Mouse (Mus musculus): ENCODE data around the gene Lypla2. TPM values are rescaled to one million over a fixed set of nuclear protein-coding genes. Genes with fewer than 3 reads are reported as not detected.

Lypla2 gene
- total and polyA plus RNA-seq, 3 experiments, result 54.9 to 91.8 (median 57.2) TPM

GRCm38 (mm10) chr4:135926195-135926808 lies 46.1 kb downstream of the Lypla2 start:
- no peak overlapping the region for H3K9ac ChIP-seq (ENCODE audit: insufficient read depth, low read depth)
- H3K27ac ChIP-seq (ENCODE audit: insufficient read depth, low read depth), result no peak overlapping the region
- no peak for DNase-seq (ENCODE audit: extremely low read depth)
- H3K27me3 ChIP-seq (replicated peaks), result no peaks in the 10 kb centered on the region
- peaks cover 0 to 9% of the 10 kb centered on the region in 2 experiments; a peak in 1 of 4 replicates for H3K4me1 ChIP-seq (ENCODE audit: control insufficient read depth in 1 of 2, insufficient read depth in 2 of 2)
- H3K9me3 ChIP-seq (replicated peaks; ENCODE audit: low read length), result no peaks in the 10 kb centered on the region
- dilution Hi-C loops (cut with MboI; ENCODE audit: extremely low pct_ligation_motif_present, extremely low pct_unique_long_range_greater_than_20kb, low sequenced_read_pairs) (no loop called here), in situ Hi-C loops (cut with MboI; ENCODE audit: low pct_ligation_motif_present, low pct_unique_long_range_greater_than_20kb, low sequenced_read_pairs) (no loop called here)
- peaks cover 48 to 81% of the 10 kb centered on the region in 2 experiments for H3K36me3 ChIP-seq (replicated peaks in 1 of 2; ENCODE audit: control insufficient read depth in 1 of 2, insufficient read depth in 1 of 2, low read length in 1 of 2)
- TF ChIP-seq BHLHE40 (IDR thresholded peaks at IDR 0.05; ENCODE audit: low read depth, low read length), result no peak
- no peak for TF ChIP-seq CHD2 (IDR thresholded peaks at IDR 0.05; ENCODE audit: low read length)
- TF ChIP-seq MAX (IDR thresholded peaks at IDR 0.05; ENCODE audit: low read length), result no peak
- TF ChIP-seq ZC3H11A (IDR thresholded peaks at IDR 0.05; ENCODE audit: low read depth, low read length), result no peak
- TF ChIP-seq MAZ (IDR thresholded peaks at IDR 0.05; ENCODE audit: low read depth, low read length), result no peak
- TF ChIP-seq POLR2AphosphoS2 (IDR thresholded peaks at IDR 0.05; ENCODE audit: low read depth, low read length), result no peak
- TF ChIP-seq USF1 (IDR thresholded peaks at IDR 0.05; ENCODE audit: low read depth, low read length), result no peak
- TF ChIP-seq MYC (IDR thresholded peaks at IDR 0.05; ENCODE audit: low read depth, low read length), result no peak
- TF ChIP-seq IRF4 (IDR thresholded peaks at IDR 0.05; ENCODE audit: low read depth, low read length), result no peak
- no peak for TF ChIP-seq PAX5 (IDR thresholded peaks at IDR 0.05; ENCODE audit: low read length)
- TF ChIP-seq MAFK (IDR thresholded peaks at IDR 0.05; ENCODE audit: insufficient replicate concordance, low read length), result no peak
- no peak for TF ChIP-seq NELFE (IDR thresholded peaks at IDR 0.05; ENCODE audit: low read depth, low read length)
- no peak for TF ChIP-seq JUND (conservative IDR thresholded peaks at IDR 0.05; ENCODE audit: low read depth, low read length)
- no peak for TF ChIP-seq CTCF (conservative IDR thresholded peaks at IDR 0.05 in 1 of 2, IDR thresholded peaks at IDR 0.05 in 1 of 2; ENCODE audit: low read depth in 2 of 2, low read length in 2 of 2)
- TF ChIP-seq GABPA (IDR thresholded peaks at IDR 0.05; ENCODE audit: insufficient replicate concordance, low read depth, low read length), result no peak
- TF ChIP-seq MXI1 (IDR thresholded peaks at IDR 0.05; ENCODE audit: low read depth, low read length), result no peak
- no peak for TF ChIP-seq SMC3 (IDR thresholded peaks at IDR 0.05; ENCODE audit: low read depth, low read length)
- TF ChIP-seq MEF2A (IDR thresholded peaks at IDR 0.05; ENCODE audit: borderline replicate concordance, low read depth, low read length), result no peak
- no peak overlapping the region for H3K4me2 ChIP-seq (ENCODE audit: insufficient read depth, low read depth, poor library complexity, severe bottlenecking)
- no peak overlapping the region for H3K4me3 ChIP-seq (replicated peaks in 1 of 3; ENCODE audit: low read depth in 2 of 3, low read length in 2 of 3, poor library complexity in 1 of 3)
- no peaks in the 10 kb centered on the region for H3K79me2 ChIP-seq (replicated peaks; ENCODE audit: control insufficient read depth, extremely low read depth, insufficient read depth, poor library complexity, severe bottlenecking)

GRCm38 (mm10) chr4:135925341-135925740 lies 47.1 kb downstream of the Lypla2 start:
- in situ Hi-C loops (cut with MboI; ENCODE audit: low pct_ligation_motif_present, low pct_unique_long_range_greater_than_20kb, low sequenced_read_pairs), result no loop called here
- H3K36me3 ChIP-seq (replicated peaks in 1 of 2; ENCODE audit: control insufficient read depth in 1 of 2, insufficient read depth in 1 of 2, low read length in 1 of 2), result peaks cover 42 to 72% of the 10 kb centered on the region in 2 experiments
- H3K27ac ChIP-seq (ENCODE audit: insufficient read depth, low read depth), result no peak overlapping the region
- H3K9me3 ChIP-seq (replicated peaks; ENCODE audit: low read length), result no peaks in the 10 kb centered on the region
- TF ChIP-seq MYC (IDR thresholded peaks at IDR 0.05; ENCODE audit: low read depth, low read length) (no peak), MXI1 (IDR thresholded peaks at IDR 0.05; ENCODE audit: low read depth, low read length) (no peak), MAX (IDR thresholded peaks at IDR 0.05; ENCODE audit: low read length) (no peak), ELF1 (IDR thresholded peaks at IDR 0.05; ENCODE audit: low read depth, low read length) (no peak), SMC3 (IDR thresholded peaks at IDR 0.05; ENCODE audit: low read depth, low read length) (no peak), TBP (conservative IDR thresholded peaks at IDR 0.05; ENCODE audit: low read depth, low read length) (no peak), IRF4 (IDR thresholded peaks at IDR 0.05; ENCODE audit: low read depth, low read length) (no peak), BHLHE40 (IDR thresholded peaks at IDR 0.05; ENCODE audit: low read depth, low read length) (no peak), RCOR1 (conservative IDR thresholded peaks at IDR 0.05; ENCODE audit: low read depth, low read length) (no peak), JUN (IDR thresholded peaks at IDR 0.05; ENCODE audit: insufficient read depth, low read depth, low read length) (no peak), SIN3A (IDR thresholded peaks at IDR 0.05; ENCODE audit: low read length) (no peak), MEF2A (IDR thresholded peaks at IDR 0.05; ENCODE audit: borderline replicate concordance, low read depth, low read length) (no peak), KAT2A (IDR thresholded peaks at IDR 0.05; ENCODE audit: insufficient replicate concordance, low read length) (no peak), ZNF384 (IDR thresholded peaks at IDR 0.05; ENCODE audit: low read depth, low read length) (no peak), JUND (conservative IDR thresholded peaks at IDR 0.05; ENCODE audit: low read depth, low read length) (no peak), POLR2AphosphoS2 (IDR thresholded peaks at IDR 0.05; ENCODE audit: low read depth, low read length) (no peak)
- no peak overlapping the region for H3K4me2 ChIP-seq (ENCODE audit: insufficient read depth, low read depth, poor library complexity, severe bottlenecking)
- H3K79me2 ChIP-seq (replicated peaks; ENCODE audit: control insufficient read depth, extremely low read depth, insufficient read depth, poor library complexity, severe bottlenecking), result 0 out of 2 replicates have a peak, but pooled peaks cover 4% of the 10 kb centered on the region
- peaks cover 0 to 9% of the 10 kb centered on the region in 2 experiments; a peak in 1 of 4 replicates for H3K4me1 ChIP-seq (ENCODE audit: control insufficient read depth in 1 of 2, insufficient read depth in 2 of 2)
- DNase-seq (ENCODE audit: extremely low read depth), result no peak
- dilution Hi-C loops (cut with MboI; ENCODE audit: extremely low pct_ligation_motif_present, extremely low pct_unique_long_range_greater_than_20kb, low sequenced_read_pairs), result no loop called here
- no peak overlapping the region for H3K9ac ChIP-seq (ENCODE audit: insufficient read depth, low read depth)
- no peaks in the 10 kb centered on the region for H3K27me3 ChIP-seq (replicated peaks)
- H3K4me3 ChIP-seq (replicated peaks in 1 of 3; ENCODE audit: low read depth in 2 of 3, low read length in 2 of 3, poor library complexity in 1 of 3), result no peak overlapping the region
